Mouse (Mus musculus): ENCODE results near the gene Mapk11. TPM values are rescaled to one million over a fixed set of nuclear protein-coding genes. Genes with fewer than 3 reads are reported as not detected.

Mapk11 gene
- polyA plus RNA-seq, 1 experiment from 2014 or later: 20.3 TPM

GRCm38 (mm10) chr15:89171526-89172051 is 22.2 kb upstream of the Mapk11 start:
- Histone ChIP-seq H3K27me3 (ENCODE audit: low read depth, poor library complexity, severe bottlenecking) (no peaks in the 10 kb centered on the region), H3K36me3 (peaks cover 50% of the 10 kb centered on the region), H3K4me1 (peaks cover 79% of the 10 kb centered on the region), H3K4me3 (no peak overlapping the region), H3K9me3 (replicated peaks) (no peaks in the 10 kb centered on the region), H3K27ac (0 out of 2 replicates have a peak overlapping the region, but pooled peaks have one; percentile 82)
- no peak for DNase-seq (ENCODE audit: low spot score)
- 92% methylated on average over 5 of the region's 5 CpGs for WGBS

- Histone ChIP-seq H3K27me3 (ENCODE audit: low read depth, poor library complexity, severe bottlenecking) (no peaks in the 10 kb centered on the region), H3K4me1 (peaks cover 65% of the 10 kb centered on the region), H3K9me3 (replicated peaks) (no peaks in the 10 kb centered on the region), H3K4me3 (peak overlapping the region; percentile 27; the same call in 1 of the 2 replicates), H3K27ac (peak overlapping the region; percentile 80), H3K36me3 (peaks cover 65% of the 10 kb centered on the region)
- no peak for DNase-seq (ENCODE audit: low spot score)
- WGBS: 63% methylated on average over 3 of the region's 3 CpGs
These were observed 20.7 kb upstream of the Mapk11 start for GRCm38 (mm10) chr15:89170102-89170501.

GRCm38 (mm10) chr15:89169431-89169830 is 20.0 kb upstream of the Mapk11 start:
- Histone ChIP-seq H3K4me1 (peaks cover 58% of the 10 kb centered on the region), H3K36me3 (peaks cover 72% of the 10 kb centered on the region), H3K27ac (peak overlapping the region; percentile 80), H3K9me3 (replicated peaks) (no peaks in the 10 kb centered on the region), H3K27me3 (ENCODE audit: low read depth, poor library complexity, severe bottlenecking) (no peaks in the 10 kb centered on the region), H3K4me3 (peak overlapping the region; percentile 27)
- peak; percentile 82 for DNase-seq (ENCODE audit: low spot score)
- 9% methylated on average over 10 of the region's 10 CpGs for WGBS

GRCm38 (mm10) chr15:89168922-89169321 is 19.5 kb upstream of the Mapk11 start:
- no peak for DNase-seq (ENCODE audit: low spot score)
- peaks cover 53% of the 10 kb centered on the region for H3K4me1 ChIP-seq
- no peaks in the 10 kb centered on the region for H3K27me3 ChIP-seq (ENCODE audit: low read depth, poor library complexity, severe bottlenecking)
- peak overlapping the region; percentile 27 for H3K4me3 ChIP-seq
- H3K36me3 ChIP-seq: peaks cover 77% of the 10 kb centered on the region
- 67% methylated on average over 10 of the region's 10 CpGs for WGBS
- no peaks in the 10 kb centered on the region for H3K9me3 ChIP-seq (replicated peaks)
- H3K27ac ChIP-seq: peak overlapping the region; percentile 80

GRCm38 (mm10) chr15:89165478-89165877 is 16.1 kb upstream of the Mapk11 start:
- WGBS: 94% methylated on average over 12 of the region's 12 CpGs
- H3K4me3 ChIP-seq: no peak overlapping the region

GRCm38 (mm10) chr15:89161397-89161796 is 12.0 kb upstream of the Mapk11 start:
- Histone ChIP-seq H3K4me1 (no peaks in the 10 kb centered on the region), H3K27me3 (ENCODE audit: low read depth, poor library complexity, severe bottlenecking) (no peaks in the 10 kb centered on the region), H3K36me3 (peaks cover 100% of the 10 kb centered on the region), H3K9me3 (replicated peaks) (no peaks in the 10 kb centered on the region), H3K4me3 (no peak overlapping the region), H3K27ac (no peak overlapping the region)
- WGBS: 89% methylated on average over 9 of the region's 9 CpGs
- no peak for DNase-seq (ENCODE audit: low spot score)

More at GRCm38 (mm10) chr15:89165478-89165877, 16.1 kb upstream of the Mapk11 start:
- Histone ChIP-seq H3K36me3 (peaks cover 100% of the 10 kb centered on the region), H3K27me3 (ENCODE audit: low read depth, poor library complexity, severe bottlenecking) (no peaks in the 10 kb centered on the region), H3K4me1 (peaks cover 19% of the 10 kb centered on the region), H3K9me3 (replicated peaks) (no peaks in the 10 kb centered on the region), H3K27ac (no peak overlapping the region)
- no peak for DNase-seq (ENCODE audit: low spot score)

GRCm38 (mm10) chr15:89158516-89158915 is 9.1 kb upstream of the Mapk11 start:
- H3K27me3 ChIP-seq (ENCODE audit: low read depth, poor library complexity, severe bottlenecking): no peaks in the 10 kb centered on the region
- DNase-seq (ENCODE audit: low spot score): no peak
- peaks cover 100% of the 10 kb centered on the region for H3K36me3 ChIP-seq
- H3K27ac ChIP-seq: no peak overlapping the region
- H3K4me3 ChIP-seq: no peak overlapping the region
- no peaks in the 10 kb centered on the region for H3K4me1 ChIP-seq
- H3K9me3 ChIP-seq (replicated peaks): no peaks in the 10 kb centered on the region
- 94% methylated on average over 16 of the region's 16 CpGs for WGBS

- WGBS: 66% methylated on average over 7 of the region's 7 CpGs
- no peaks in the 10 kb centered on the region for H3K9me3 ChIP-seq (replicated peaks)
- peaks cover 97% of the 10 kb centered on the region for H3K36me3 ChIP-seq
- no peak overlapping the region for H3K4me3 ChIP-seq
- no peak overlapping the region for H3K27ac ChIP-seq
- peak; percentile 82 for DNase-seq (ENCODE audit: low spot score)
- no peaks in the 10 kb centered on the region for H3K4me1 ChIP-seq
- H3K27me3 ChIP-seq (ENCODE audit: low read depth, poor library complexity, severe bottlenecking): no peaks in the 10 kb centered on the region
These were observed 8.5 kb upstream of the Mapk11 start for GRCm38 (mm10) chr15:89157954-89158353.

- peaks cover 29% of the 10 kb centered on the region for H3K27me3 ChIP-seq (ENCODE audit: low read depth, poor library complexity, severe bottlenecking)
- no peak for DNase-seq (ENCODE audit: low spot score)
- peaks cover 40% of the 10 kb centered on the region for H3K36me3 ChIP-seq
- H3K4me1 ChIP-seq: peaks cover 43% of the 10 kb centered on the region
- no peak overlapping the region for H3K4me3 ChIP-seq
- H3K27ac ChIP-seq: peak overlapping the region; percentile 30; the same call in 1 of the 2 replicates
- H3K9me3 ChIP-seq (replicated peaks): no peaks in the 10 kb centered on the region
These were observed 2.9 kb upstream of the Mapk11 start for GRCm38 (mm10) chr15:89152312-89152711.

- peaks cover 51% of the 10 kb centered on the region for H3K27me3 ChIP-seq (ENCODE audit: low read depth, poor library complexity, severe bottlenecking)
- peaks cover 61% of the 10 kb centered on the region for H3K4me1 ChIP-seq
- peaks cover 29% of the 10 kb centered on the region for H3K36me3 ChIP-seq
- WGBS: 2% methylated on average over 13 of the region's 13 CpGs
- peak; percentile 84 for DNase-seq (ENCODE audit: low spot score)
- no peaks in the 10 kb centered on the region for H3K9me3 ChIP-seq (replicated peaks)
- peak overlapping the region; percentile 90 for H3K27ac ChIP-seq
- peak overlapping the region; percentile 79 for H3K4me3 ChIP-seq
These were observed 588 bp upstream of the Mapk11 start for GRCm38 (mm10) chr15:89150041-89150390.

GRCm38 (mm10) chr15:89148496-89149270 is 745 bp downstream of the Mapk11 start:
- Histone ChIP-seq H3K36me3 (peaks cover 28% of the 10 kb centered on the region), H3K9me3 (replicated peaks) (no peaks in the 10 kb centered on the region), H3K4me1 (peaks cover 61% of the 10 kb centered on the region), H3K27ac (peak overlapping the region; percentile 90), H3K27me3 (ENCODE audit: low read depth, poor library complexity, severe bottlenecking) (peaks cover 62% of the 10 kb centered on the region), H3K4me3 (peak overlapping the region; percentile 79)
- DNase-seq (ENCODE audit: low spot score): no peak
- 8% methylated on average over 25 of the region's 25 CpGs for WGBS

- 67% methylated on average over 4 of the region's 4 CpGs for WGBS
- Histone ChIP-seq H3K36me3 (peaks cover 31% of the 10 kb centered on the region), H3K4me3 (peak overlapping the region; percentile 79), H3K27ac (no peak overlapping the region), H3K4me1 (peaks cover 61% of the 10 kb centered on the region), H3K9me3 (replicated peaks) (no peaks in the 10 kb centered on the region), H3K27me3 (ENCODE audit: low read depth, poor library complexity, severe bottlenecking) (peaks cover 68% of the 10 kb centered on the region)
- DNase-seq (ENCODE audit: low spot score): no peak
These were observed 1.5 kb downstream of the Mapk11 start for GRCm38 (mm10) chr15:89147895-89148294.

GRCm38 (mm10) chr15:89147456-89147855 is 2.0 kb downstream of the Mapk11 start:
- Histone ChIP-seq H3K27me3 (ENCODE audit: low read depth, poor library complexity, severe bottlenecking) (peaks cover 72% of the 10 kb centered on the region), H3K4me1 (peaks cover 59% of the 10 kb centered on the region), H3K27ac (peak overlapping the region; percentile 80; the same call in 1 of the 2 replicates), H3K4me3 (peak overlapping the region; percentile 79), H3K9me3 (replicated peaks) (no peaks in the 10 kb centered on the region), H3K36me3 (peaks cover 32% of the 10 kb centered on the region)
- 23% methylated on average over 10 of the region's 10 CpGs for WGBS
- DNase-seq (ENCODE audit: low spot score): no peak

All from limb, embryonic 10.5 days (tissue).